Mouse (Mus musculus): ENCODE results near the gene Spaar. TPM values are rescaled to one million over a fixed set of nuclear protein-coding genes. Genes with fewer than 3 reads are reported as not detected.

Gene Spaar
- polyA plus RNA-seq, 1 experiment, result 0.51 TPM

DNA sequence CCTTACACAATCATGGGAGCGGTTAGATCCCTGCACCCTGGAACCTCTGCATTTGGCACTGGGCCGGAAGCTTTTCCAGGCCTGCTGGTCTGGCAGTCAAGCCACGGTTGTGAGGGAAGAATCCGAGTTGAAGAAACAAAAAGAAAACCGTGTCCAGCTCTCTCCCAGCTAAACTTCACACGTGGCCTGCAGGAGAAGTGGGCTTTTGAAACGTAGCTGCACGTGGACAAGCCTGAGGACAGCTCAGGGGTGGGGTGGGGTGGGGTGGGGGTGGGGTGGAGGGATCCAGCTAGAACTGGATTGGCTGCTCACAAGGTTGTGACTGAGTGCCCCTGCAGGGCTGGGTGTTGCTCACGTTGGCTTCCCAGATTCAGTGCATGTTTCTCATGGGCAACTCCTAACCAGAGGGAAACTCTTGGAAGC lies 34.6 kb upstream of the Spaar start:
- H3K27me3 ChIP-seq (ENCODE audit: control insufficient read depth, insufficient read depth, low read length, poor library complexity, severe bottlenecking), result no peaks in the 10 kb centered on the region
- H3K4me1 ChIP-seq (ENCODE audit: control insufficient read depth, insufficient read depth, low read length), result no peaks in the 10 kb centered on the region
- no peaks in the 10 kb centered on the region for H3K36me3 ChIP-seq (ENCODE audit: control insufficient read depth, insufficient read depth, low read length, poor library complexity, severe bottlenecking)
- H3K9me3 ChIP-seq (replicated peaks; ENCODE audit: control insufficient read depth, insufficient read depth, low read length, poor library complexity, severe bottlenecking), result no peaks in the 10 kb centered on the region
- H3K9ac ChIP-seq (ENCODE audit: low read depth, poor library complexity, severe bottlenecking), result no peak overlapping the region
- H3K27ac ChIP-seq (ENCODE audit: insufficient read depth, low read length), result no peak overlapping the region
- TF ChIP-seq CTCF (IDR thresholded peaks at IDR 0.05; ENCODE audit: low read depth, low read length) (no peak), POLR2A (IDR thresholded peaks at IDR 0.05; ENCODE audit: insufficient read depth, low read length) (no peak)
- no peak overlapping the region for H3K4me3 ChIP-seq (ENCODE audit: low read depth, low read length)

DNA sequence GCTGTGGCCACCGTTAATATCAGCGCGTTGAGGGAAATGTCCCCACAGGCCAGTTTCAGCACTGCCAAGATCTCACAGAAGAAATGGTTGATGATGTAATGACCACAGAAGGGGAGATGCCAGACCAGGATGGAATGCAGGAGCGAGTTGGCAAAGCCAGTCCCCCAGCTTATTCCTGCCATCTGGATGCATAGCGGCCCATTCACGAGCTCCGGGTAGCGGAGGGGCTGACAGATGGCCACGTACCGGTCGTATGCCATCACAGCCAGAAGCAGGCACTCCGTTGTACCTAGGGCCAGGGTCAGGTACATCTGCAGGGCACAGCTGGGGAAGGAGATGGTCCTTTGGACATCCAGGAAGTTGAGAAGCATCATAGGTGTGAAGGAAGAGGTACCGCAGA lies 33.3 kb upstream of the Spaar start:
- no peak for TF ChIP-seq CTCF (IDR thresholded peaks at IDR 0.05; ENCODE audit: low read depth, low read length)
- Histone ChIP-seq H3K36me3 (ENCODE audit: control insufficient read depth, insufficient read depth, low read length, poor library complexity, severe bottlenecking) (no peaks in the 10 kb centered on the region), H3K9me3 (replicated peaks; ENCODE audit: control insufficient read depth, insufficient read depth, low read length, poor library complexity, severe bottlenecking) (no peaks in the 10 kb centered on the region), H3K9ac (ENCODE audit: low read depth, poor library complexity, severe bottlenecking) (no peak overlapping the region), H3K4me1 (ENCODE audit: control insufficient read depth, insufficient read depth, low read length) (no peaks in the 10 kb centered on the region), H3K4me3 (ENCODE audit: low read depth, low read length) (no peak overlapping the region), H3K27me3 (ENCODE audit: control insufficient read depth, insufficient read depth, low read length, poor library complexity, severe bottlenecking) (no peaks in the 10 kb centered on the region), H3K27ac (ENCODE audit: insufficient read depth, low read length) (no peak overlapping the region)

DNA sequence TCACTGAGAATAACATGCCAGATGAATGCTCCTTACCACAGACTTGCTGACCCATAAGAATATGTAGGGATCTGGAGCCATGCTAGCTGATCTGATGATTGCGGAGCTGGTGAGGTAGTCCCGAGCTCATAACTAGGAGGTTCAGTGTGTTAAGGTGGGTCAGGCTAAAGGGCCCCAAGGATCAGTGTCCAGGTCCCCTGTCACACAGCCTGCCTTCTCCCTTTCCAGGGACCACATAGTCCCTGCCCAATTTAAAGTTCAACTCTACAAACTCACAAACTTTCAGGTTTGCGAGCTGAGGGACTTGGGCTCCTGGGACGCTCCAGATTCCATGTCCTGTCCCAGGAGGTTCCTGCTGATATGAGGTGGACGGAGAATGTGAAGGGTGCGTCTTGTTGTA lies 29.1 kb upstream of the Spaar start, which contains the start of gene Olfr70:
TSS of gene Olfr70 (minus strand) at position 101 of the 400 bp plus-strand sequence.
- Histone ChIP-seq H3K4me1 (ENCODE audit: control insufficient read depth, insufficient read depth, low read length) (no peaks in the 10 kb centered on the region), H3K9me3 (replicated peaks; ENCODE audit: control insufficient read depth, insufficient read depth, low read length, poor library complexity, severe bottlenecking) (no peaks in the 10 kb centered on the region), H3K27me3 (ENCODE audit: control insufficient read depth, insufficient read depth, low read length, poor library complexity, severe bottlenecking) (no peaks in the 10 kb centered on the region), H3K9ac (ENCODE audit: low read depth, poor library complexity, severe bottlenecking) (no peak within 1 kb of the TSS), H3K27ac (ENCODE audit: insufficient read depth, low read length) (no peak within 1 kb of the TSS), H3K36me3 (ENCODE audit: control insufficient read depth, insufficient read depth, low read length, poor library complexity, severe bottlenecking) (no peaks in the 10 kb centered on the region), H3K4me3 (ENCODE audit: low read depth, low read length) (no peak within 1 kb of the TSS)
- TF ChIP-seq CTCF (IDR thresholded peaks at IDR 0.05; ENCODE audit: low read depth, low read length) (no peak), EP300 (IDR thresholded peaks at IDR 0.05; ENCODE audit: insufficient read depth, low read depth, low read length) (no peak), POLR2A (IDR thresholded peaks at IDR 0.05; ENCODE audit: insufficient read depth, low read length) (no peak)

DNA sequence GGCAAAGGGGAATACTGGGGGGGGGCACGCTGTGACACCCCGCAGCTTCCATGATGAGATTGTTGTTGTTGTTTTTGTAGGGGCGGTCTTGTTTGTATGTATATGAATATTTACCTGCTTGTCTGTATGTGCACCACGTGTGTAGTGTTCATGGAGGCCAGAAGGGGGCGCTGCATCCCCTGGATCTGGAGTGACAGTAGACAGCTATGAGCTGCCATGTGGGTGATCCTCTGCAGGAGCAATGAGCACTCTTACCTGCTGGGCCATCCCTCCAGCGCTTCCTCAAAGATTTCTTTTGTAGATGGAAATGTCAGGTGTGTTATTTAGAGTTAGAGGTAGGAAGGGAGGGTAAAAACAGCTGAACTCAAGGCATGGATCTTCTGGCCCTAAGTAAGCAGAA lies 26.4 kb upstream of the Spaar start:
- Histone ChIP-seq H3K9ac (ENCODE audit: low read depth, poor library complexity, severe bottlenecking) (no peak overlapping the region), H3K27ac (ENCODE audit: insufficient read depth, low read length) (no peak overlapping the region), H3K4me3 (ENCODE audit: low read depth, low read length) (no peak overlapping the region), H3K4me1 (ENCODE audit: control insufficient read depth, insufficient read depth, low read length) (no peaks in the 10 kb centered on the region), H3K36me3 (ENCODE audit: control insufficient read depth, insufficient read depth, low read length, poor library complexity, severe bottlenecking) (no peaks in the 10 kb centered on the region), H3K9me3 (replicated peaks; ENCODE audit: control insufficient read depth, insufficient read depth, low read length, poor library complexity, severe bottlenecking) (no peaks in the 10 kb centered on the region), H3K27me3 (ENCODE audit: control insufficient read depth, insufficient read depth, low read length, poor library complexity, severe bottlenecking) (no peaks in the 10 kb centered on the region)
- TF ChIP-seq EP300 (IDR thresholded peaks at IDR 0.05; ENCODE audit: insufficient read depth, low read depth, low read length) (no peak), POLR2A (IDR thresholded peaks at IDR 0.05; ENCODE audit: insufficient read depth, low read length) (no peak), CTCF (IDR thresholded peaks at IDR 0.05; ENCODE audit: low read depth, low read length) (peak; percentile 77)

DNA sequence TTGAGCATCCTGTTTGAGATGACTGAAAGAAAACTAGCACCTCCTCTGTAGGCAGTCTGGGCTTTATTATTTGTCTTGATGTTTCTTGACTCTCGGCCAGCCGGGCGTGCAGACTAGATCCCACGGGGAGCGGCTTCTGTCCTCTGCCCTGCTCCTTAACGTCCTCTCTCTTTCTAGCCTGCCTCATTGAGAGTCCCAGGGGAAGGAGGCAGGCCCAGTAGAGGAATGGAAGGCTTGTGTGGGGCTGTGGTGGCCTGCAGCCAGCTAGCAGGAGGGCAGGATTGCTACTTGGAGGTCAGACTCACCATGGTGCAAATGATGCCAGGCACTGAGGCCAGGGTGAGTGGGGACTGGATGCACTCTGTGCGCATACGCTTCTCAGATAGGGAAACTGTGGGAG lies 26.0 kb upstream of the Spaar start:
- Histone ChIP-seq H3K27me3 (ENCODE audit: control insufficient read depth, insufficient read depth, low read length, poor library complexity, severe bottlenecking) (no peaks in the 10 kb centered on the region), H3K4me1 (ENCODE audit: control insufficient read depth, insufficient read depth, low read length) (no peaks in the 10 kb centered on the region), H3K9me3 (replicated peaks; ENCODE audit: control insufficient read depth, insufficient read depth, low read length, poor library complexity, severe bottlenecking) (no peaks in the 10 kb centered on the region), H3K36me3 (ENCODE audit: control insufficient read depth, insufficient read depth, low read length, poor library complexity, severe bottlenecking) (no peaks in the 10 kb centered on the region), H3K27ac (ENCODE audit: insufficient read depth, low read length) (no peak overlapping the region), H3K4me3 (ENCODE audit: low read depth, low read length) (no peak overlapping the region), H3K9ac (ENCODE audit: low read depth, poor library complexity, severe bottlenecking) (no peak overlapping the region)
- TF ChIP-seq CTCF (IDR thresholded peaks at IDR 0.05; ENCODE audit: low read depth, low read length) (no peak), EP300 (IDR thresholded peaks at IDR 0.05; ENCODE audit: insufficient read depth, low read depth, low read length) (no peak), POLR2A (IDR thresholded peaks at IDR 0.05; ENCODE audit: insufficient read depth, low read length) (no peak)

DNA sequence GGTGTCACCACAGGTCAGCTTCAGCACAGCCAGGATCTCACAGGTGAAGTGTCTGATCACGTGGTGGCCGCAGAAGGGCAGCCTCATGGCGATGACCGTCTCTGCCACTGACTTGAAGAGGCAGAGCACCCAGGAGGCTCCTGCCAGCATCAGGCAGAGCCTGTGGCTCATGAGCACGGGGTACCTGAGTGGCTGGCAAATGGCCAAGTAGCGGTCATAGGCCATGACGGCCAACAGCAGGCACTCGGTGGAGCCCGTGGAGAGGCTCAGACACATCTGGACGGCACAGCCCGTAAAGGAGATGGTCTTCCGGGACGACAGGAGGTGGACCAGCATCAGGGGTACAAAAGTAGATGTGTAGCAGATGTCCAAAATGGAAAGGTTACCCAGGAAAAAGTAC lies 23.8 kb upstream of the Spaar start:
- no peaks in the 10 kb centered on the region for H3K4me1 ChIP-seq (ENCODE audit: control insufficient read depth, insufficient read depth, low read length)
- no peaks in the 10 kb centered on the region for H3K36me3 ChIP-seq (ENCODE audit: control insufficient read depth, insufficient read depth, low read length, poor library complexity, severe bottlenecking)
- H3K9ac ChIP-seq (ENCODE audit: low read depth, poor library complexity, severe bottlenecking), result no peak overlapping the region
- TF ChIP-seq POLR2A (IDR thresholded peaks at IDR 0.05; ENCODE audit: insufficient read depth, low read length), result no peak
- no peak for TF ChIP-seq CTCF (IDR thresholded peaks at IDR 0.05; ENCODE audit: low read depth, low read length)
- TF ChIP-seq EP300 (IDR thresholded peaks at IDR 0.05; ENCODE audit: insufficient read depth, low read depth, low read length), result no peak
- H3K9me3 ChIP-seq (replicated peaks; ENCODE audit: control insufficient read depth, insufficient read depth, low read length, poor library complexity, severe bottlenecking), result no peaks in the 10 kb centered on the region
- H3K4me3 ChIP-seq (ENCODE audit: low read depth, low read length), result no peak overlapping the region
- no peaks in the 10 kb centered on the region for H3K27me3 ChIP-seq (ENCODE audit: control insufficient read depth, insufficient read depth, low read length, poor library complexity, severe bottlenecking)
- no peak overlapping the region for H3K27ac ChIP-seq (ENCODE audit: insufficient read depth, low read length)

All from ES-Bruce4 (cell line).